Mouse (Mus musculus) stomach, postnatal 0 days (tissue): ENCODE data around the gene Snx7.

Source experiments
- CTCF ChIP-seq: IDR thresholded peaks from 2 replicates; pipeline ENCODE4 v1.5.1; 2016; ENCODE audit warnings: antibody characterized with exemption, low read depth, mild to moderate bottlenecking, moderate library complexity
- EP300 ChIP-seq: optimal IDR thresholded peaks from 2 replicates; pipeline ENCODE3; 2016; ENCODE audit warnings: antibody characterized with exemption

- TF ChIP-seq CTCF = no peak
- no peak for TF ChIP-seq EP300
Observed at GRCm38 (mm10) chr3:117791273-117791672, 77.5 kb downstream of the Snx7 start.
